Comparison of ENCODE assay signal across 18 mouse cellular contexts in genomic region chr6:148366629-148367028, GRCm38 (mm10).
"Had no signal": no experiment of that assay in that cellular context is flagged by ENCODE, and none has a peak within 500 bp of the region (broad histone marks: within the 10 kb centered on the region; RNA-seq: fewer than 3 reads in every experiment).

No protein-coding gene starts in this region.

- H3K4me1 ChIP-seq: liver, embryonic 13.5 days had no signal

- H3K9me3 ChIP-seq: intestine, embryonic 15.5 days; liver, embryonic 13.5 days; midbrain, embryonic 15.5 days had no signal

- H3K9ac ChIP-seq: intestine, embryonic 15.5 days; liver, embryonic 13.5 days; midbrain, embryonic 15.5 days had no signal

- H3K27me3 ChIP-seq: intestine, embryonic 15.5 days; liver, embryonic 13.5 days; midbrain, embryonic 15.5 days had no signal

- H3K36me3 ChIP-seq: intestine, embryonic 15.5 days; liver, embryonic 13.5 days; midbrain, embryonic 15.5 days had no signal

- H3K4me3 ChIP-seq: intestine, embryonic 15.5 days; layer of hippocampus, adult 2 months; liver, embryonic 13.5 days; midbrain, embryonic 15.5 days had no signal

- DNase-seq: kidney, adult 11 months; kidney, postnatal 10 days; layer of hippocampus, adult 9-11 months; liver, embryonic 13.5 days; lung, adult 2 months; lung, postnatal 14 days; lung, postnatal 4 days; right cerebral cortex, adult 18-20 months; right cerebral cortex, postnatal 14 days; right cerebral cortex, postnatal 4 days; thymus, adult 2 months; thymus, postnatal 14 days; thymus, postnatal 4 days had no signal

- ATAC-seq: intestine, embryonic 15.5 days; midbrain, embryonic 15.5 days had no signal

- H3K27ac ChIP-seq: intestine, embryonic 15.5 days; layer of hippocampus, adult 2 months; liver, embryonic 13.5 days; midbrain, embryonic 15.5 days; stomach, postnatal 0 days had no signal

- H3K4me2 ChIP-seq: intestine, embryonic 15.5 days; liver, embryonic 13.5 days; midbrain, embryonic 11.5 days; midbrain, embryonic 15.5 days had no signal
